Mouse (Mus musculus) ES-Bruce4 (cell line): ENCODE data around the gene Syt1. TPM values are rescaled to one million over a fixed set of nuclear protein-coding genes. Genes with fewer than 3 reads are reported as not detected.

Experiments
- H3K27ac ChIP-seq: 2 replicates; pipeline ENCODE4 v1.5.1; 2012; ENCODE audit warnings: low read length, inconsistent platforms; ENCODE audit not compliant: insufficient read depth
- H3K27me3 ChIP-seq: 2 replicates; pipeline ENCODE4 v1.6.1; 2012; ENCODE audit warnings: mild to moderate bottlenecking, low read length, inconsistent platforms; ENCODE audit not compliant: control insufficient read depth, poor library complexity, insufficient read depth, severe bottlenecking
- H3K36me3 ChIP-seq: 2 replicates; pipeline ENCODE4 v1.6.1; 2012; ENCODE audit warnings: inconsistent platforms, mild to moderate bottlenecking, low read length, moderate library complexity; ENCODE audit not compliant: control insufficient read depth, poor library complexity, insufficient read depth, severe bottlenecking
- H3K4me1 ChIP-seq: one replicate; pipeline ENCODE4 v1.8.1; 2011; ENCODE audit warnings: low read length; ENCODE audit not compliant: control insufficient read depth, insufficient read depth
- H3K4me3 ChIP-seq: 2 replicates; pipeline ENCODE4 v1.5.1; 2011; ENCODE audit warnings: low read depth, mild to moderate bottlenecking, low read length
- H3K9ac ChIP-seq: 2 replicates; pipeline ENCODE4 v1.6.1; 2012; ENCODE audit warnings: low read depth, mild to moderate bottlenecking, inconsistent platforms; ENCODE audit not compliant: poor library complexity, severe bottlenecking
- H3K9me3 ChIP-seq: replicated peaks from 2 replicates; pipeline ENCODE4 v1.6.1; 2012; ENCODE audit warnings: mild to moderate bottlenecking, low read length, inconsistent platforms; ENCODE audit not compliant: control insufficient read depth, poor library complexity, insufficient read depth, severe bottlenecking
- CTCF ChIP-seq: IDR thresholded peaks from one replicate; pipeline ENCODE4 v1.8.1; 2011; ENCODE audit warnings: low read depth, low read length
- EP300 ChIP-seq: IDR thresholded peaks from 2 replicates; pipeline ENCODE4 v1.6.1; 2011; ENCODE audit warnings: low read depth, low read length; ENCODE audit not compliant: insufficient read depth
- POLR2A ChIP-seq: IDR thresholded peaks from one replicate; pipeline ENCODE4 v1.8.1; 2011; ENCODE audit warnings: low read length; ENCODE audit not compliant: insufficient read depth
- polyA plus RNA-seq: library from polyadenylated mRNA; stranded (reverse); fragments of >200 nt; gene quantifications from 2 replicates; pipeline ENCODE4 v1.2.4, GENCODE M21; 2011; ENCODE audit warnings: low read depth; ENCODE audit not compliant: missing spikeins, insufficient read depth, insufficient read length

Syt1 gene
- polyA plus RNA-seq, 1 experiment, result 0.72 TPM

- H3K36me3 ChIP-seq, result no peaks in the 10 kb centered on the region
- H3K9me3 ChIP-seq, result no peaks in the 10 kb centered on the region
- no peak for TF ChIP-seq CTCF
- no peak for TF ChIP-seq POLR2A
- no peak for TF ChIP-seq EP300
- no peaks in the 10 kb centered on the region for H3K27me3 ChIP-seq
- H3K27ac ChIP-seq, result no peak overlapping the region
- no peak overlapping the region for H3K9ac ChIP-seq
- no peak overlapping the region for H3K4me3 ChIP-seq
- no peaks in the 10 kb centered on the region for H3K4me1 ChIP-seq
Observed at GRCm38 (mm10) chr10:108753304-108753703, 257.5 kb downstream of the Syt1 start.

GRCm38 (mm10) chr10:108743759-108744158 lies 267.0 kb downstream of the Syt1 start:
- Histone ChIP-seq H3K27me3 (no peaks in the 10 kb centered on the region), H3K4me3 (no peak overlapping the region), H3K27ac (no peak overlapping the region), H3K4me1 (no peaks in the 10 kb centered on the region), H3K9ac (no peak overlapping the region), H3K9me3 (no peaks in the 10 kb centered on the region), H3K36me3 (no peaks in the 10 kb centered on the region)
- TF ChIP-seq EP300, result no peak
- TF ChIP-seq CTCF, result no peak
- no peak for TF ChIP-seq POLR2A

DNA sequence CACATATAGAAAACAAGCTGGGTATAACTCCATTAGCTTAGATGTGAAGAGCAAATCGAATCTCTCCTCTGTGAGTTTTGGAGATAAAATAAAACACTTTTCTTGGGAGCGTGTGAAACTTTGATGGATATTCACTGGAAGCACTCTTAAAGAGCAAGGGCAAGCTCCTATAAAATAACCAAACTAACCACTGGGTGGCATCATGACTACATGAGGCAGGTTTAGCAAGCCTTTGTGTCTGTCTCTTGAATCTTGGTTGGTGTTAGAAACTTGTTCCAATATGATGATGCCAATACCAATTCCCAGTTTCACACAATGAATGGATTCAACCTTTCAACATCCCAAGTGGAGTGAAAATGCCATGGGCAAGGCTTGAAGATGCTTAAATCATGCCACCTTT lies 276.8 kb downstream of the Syt1 start:
- H3K4me3 ChIP-seq, result no peak overlapping the region
- H3K4me1 ChIP-seq, result no peaks in the 10 kb centered on the region
- no peak for TF ChIP-seq CTCF
- no peaks in the 10 kb centered on the region for H3K36me3 ChIP-seq
- H3K9ac ChIP-seq, result no peak overlapping the region
- H3K27ac ChIP-seq, result no peak overlapping the region
- no peaks in the 10 kb centered on the region for H3K9me3 ChIP-seq
- no peaks in the 10 kb centered on the region for H3K27me3 ChIP-seq

DNA sequence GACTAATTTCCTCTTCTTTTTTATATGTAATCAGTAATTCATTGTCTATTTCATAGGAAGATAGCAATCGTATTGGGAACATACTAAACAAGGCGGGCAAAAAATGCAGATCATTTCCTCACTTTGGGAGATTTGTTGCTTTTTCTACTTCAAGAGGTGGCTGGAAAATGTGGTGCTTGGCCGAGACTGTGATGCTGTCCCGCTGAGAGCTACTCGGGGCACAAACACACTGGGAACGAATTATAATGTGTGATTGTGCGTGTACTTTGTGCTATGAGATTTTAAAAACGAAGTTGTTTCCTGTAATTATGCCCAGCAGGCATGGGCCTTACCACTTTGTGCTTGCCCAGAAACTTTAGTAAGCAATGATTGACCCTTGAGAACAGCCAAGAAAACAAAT lies 281.8 kb downstream of the Syt1 start:
- H3K27ac ChIP-seq, result no peak overlapping the region
- no peak overlapping the region for H3K4me3 ChIP-seq
- H3K9ac ChIP-seq, result no peak overlapping the region
- H3K36me3 ChIP-seq, result no peaks in the 10 kb centered on the region
- H3K27me3 ChIP-seq, result no peaks in the 10 kb centered on the region
- H3K4me1 ChIP-seq, result no peaks in the 10 kb centered on the region
- H3K9me3 ChIP-seq, result no peaks in the 10 kb centered on the region
- TF ChIP-seq EP300, result no peak
- TF ChIP-seq CTCF, result no peak
- no peak for TF ChIP-seq POLR2A

DNA sequence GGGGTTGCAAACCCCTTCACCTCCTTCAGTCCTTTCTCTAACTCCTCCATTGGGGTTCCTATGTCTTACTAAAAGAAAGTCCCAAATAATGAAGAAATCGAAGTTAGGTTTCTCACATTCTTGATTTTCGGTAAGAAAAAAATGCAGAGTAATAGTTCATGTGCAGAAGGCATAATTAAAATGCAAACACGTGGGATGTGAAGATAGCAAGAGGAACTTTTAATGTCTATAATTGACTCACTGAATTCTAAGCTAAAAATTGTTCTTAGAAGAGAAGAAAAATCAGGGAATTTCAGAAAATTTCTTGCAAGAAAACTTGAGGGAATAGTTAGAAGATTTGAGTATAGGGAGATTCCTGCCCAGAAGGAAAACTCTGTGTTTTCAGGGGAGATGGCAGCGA lies 284.4 kb downstream of the Syt1 start:
- no peak overlapping the region for H3K9ac ChIP-seq
- H3K4me1 ChIP-seq, result no peaks in the 10 kb centered on the region
- no peak overlapping the region for H3K27ac ChIP-seq
- no peak overlapping the region for H3K4me3 ChIP-seq
- H3K36me3 ChIP-seq, result no peaks in the 10 kb centered on the region
- no peaks in the 10 kb centered on the region for H3K27me3 ChIP-seq
- no peaks in the 10 kb centered on the region for H3K9me3 ChIP-seq
- TF ChIP-seq EP300 (no peak), CTCF (no peak), POLR2A (no peak)

- Histone ChIP-seq H3K9me3 (no peaks in the 10 kb centered on the region), H3K27ac (no peak overlapping the region), H3K27me3 (no peaks in the 10 kb centered on the region), H3K9ac (no peak overlapping the region), H3K4me1 (no peaks in the 10 kb centered on the region), H3K4me3 (no peak overlapping the region), H3K36me3 (no peaks in the 10 kb centered on the region)
- TF ChIP-seq CTCF, result no peak
- no peak for TF ChIP-seq POLR2A
- TF ChIP-seq EP300, result no peak
Observed at GRCm38 (mm10) chr10:108724878-108725277, 285.9 kb downstream of the Syt1 start.
